Mouse (Mus musculus) layer of hippocampus, adult 8-10 months (tissue): Measurements from ENCODE around the gene Glis1. TPM values are rescaled to one million over a fixed set of nuclear protein-coding genes. Genes with fewer than 3 reads are reported as not detected.

Source experiments
- DNase-seq, 2 experiments: peaks; one replicate each; pipeline ENCODE4 v3.0.0; 2022; ENCODE audit warnings: low spot score in 2 of 2
- total RNA-seq, 4 experiments: library from RNA; stranded (reverse); gene quantifications; 2 replicates each; pipeline ENCODE4 v1.2.4; 2022

The Glis1 gene
- total RNA-seq, 4 experiments from 2014 or later: 0.99 to 3.1 (median 1.6) TPM

GRCm38 (mm10) chr4:107515626-107516025 is 81.2 kb downstream of the Glis1 start:
- DNase-seq: no peak

GRCm38 (mm10) chr4:107518766-107519165 is 84.4 kb downstream of the Glis1 start:
- no peak for DNase-seq

GRCm38 (mm10) chr4:107520071-107520470 is 85.7 kb downstream of the Glis1 start:
- DNase-seq: no peak

- DNase-seq: no peak
Observed at GRCm38 (mm10) chr4:107520816-107521215, 86.4 kb downstream of the Glis1 start.

GRCm38 (mm10) chr4:107523607-107524151 is 89.3 kb downstream of the Glis1 start:
- DNase-seq: no peak

GRCm38 (mm10) chr4:107535126-107535525 is 100.7 kb downstream of the Glis1 start:
- no peak for DNase-seq

GRCm38 (mm10) chr4:107538116-107538515 is 103.7 kb downstream of the Glis1 start:
- no peak for DNase-seq

GRCm38 (mm10) chr4:107538561-107538960 is 104.2 kb downstream of the Glis1 start:
- DNase-seq: no peak

- no peak for DNase-seq
Observed at GRCm38 (mm10) chr4:107539021-107539420, 104.6 kb downstream of the Glis1 start.

GRCm38 (mm10) chr4:107541821-107542220 is 107.4 kb downstream of the Glis1 start:
- no peak for DNase-seq

GRCm38 (mm10) chr4:107544843-107545242 is 110.5 kb downstream of the Glis1 start:
- DNase-seq: no peak

GRCm38 (mm10) chr4:107545726-107546125 is 111.3 kb downstream of the Glis1 start:
- DNase-seq: no peak

- DNase-seq: no peak
Observed at GRCm38 (mm10) chr4:107546525-107546924, 112.1 kb downstream of the Glis1 start.

GRCm38 (mm10) chr4:107550096-107550495 is 115.7 kb downstream of the Glis1 start:
- no peak for DNase-seq

- no peak for DNase-seq
Observed at GRCm38 (mm10) chr4:107550546-107550945, 116.2 kb downstream of the Glis1 start.

GRCm38 (mm10) chr4:107552696-107553095 is 118.3 kb downstream of the Glis1 start:
- no peak for DNase-seq

- DNase-seq: no peak
Observed at GRCm38 (mm10) chr4:107553774-107554173, 119.4 kb downstream of the Glis1 start.

- DNase-seq: no peak
Observed at GRCm38 (mm10) chr4:107558801-107559200, 124.4 kb downstream of the Glis1 start.

- no peak for DNase-seq
Observed at GRCm38 (mm10) chr4:107561056-107561455, 126.7 kb downstream of the Glis1 start.

- DNase-seq: no peak
Observed at GRCm38 (mm10) chr4:107568159-107568558, 133.8 kb downstream of the Glis1 start.

GRCm38 (mm10) chr4:107568881-107569443 is 134.6 kb downstream of the Glis1 start:
- DNase-seq: no peak

- DNase-seq: no peak
Observed at GRCm38 (mm10) chr4:107570329-107571014, 136.1 kb downstream of the Glis1 start.

- DNase-seq: no peak
Observed at GRCm38 (mm10) chr4:107575781-107576180, 141.4 kb downstream of the Glis1 start.
